Mouse (Mus musculus): ENCODE data around the gene Trhde.

- no peak for TF ChIP-seq CTCF (IDR thresholded peaks at IDR 0.05; ENCODE audit: low read depth, low read length)
- no peak for TF ChIP-seq POLR2AphosphoS5 (IDR thresholded peaks at IDR 0.05; ENCODE audit: insufficient replicate concordance, low read depth, low read length)
- TF ChIP-seq GATA1 (IDR thresholded peaks at IDR 0.05; ENCODE audit: borderline replicate concordance, low read length), result no peak
- no peak for TF ChIP-seq GATA2 (IDR thresholded peaks at IDR 0.05; ENCODE audit: borderline replicate concordance, low read depth, low read length)
- no peak for TF ChIP-seq TAL1 (conservative IDR thresholded peaks at IDR 0.05; ENCODE audit: low read depth, low read length)
These were observed 4.4 kb downstream of the Trhde start for GRCm38 (mm10) chr10:114797664-114798063.

Data from G1E (cell line).